Mouse (Mus musculus): ENCODE results near the gene Dnaja3. TPM values are rescaled to one million over a fixed set of nuclear protein-coding genes. Genes with fewer than 3 reads are reported as not detected.
A peak's percentile ranks its signal among the peaks of the same experiment; 100 is the strongest.
"Not testable (repeated sequence)": the region's sequence is repeated elsewhere in the genome, so short reads cannot be mapped to it uniquely, and the experiment has no call there.

The Dnaja3 gene
- polyA plus RNA-seq, 1 experiment = 72.9 TPM

DNA sequence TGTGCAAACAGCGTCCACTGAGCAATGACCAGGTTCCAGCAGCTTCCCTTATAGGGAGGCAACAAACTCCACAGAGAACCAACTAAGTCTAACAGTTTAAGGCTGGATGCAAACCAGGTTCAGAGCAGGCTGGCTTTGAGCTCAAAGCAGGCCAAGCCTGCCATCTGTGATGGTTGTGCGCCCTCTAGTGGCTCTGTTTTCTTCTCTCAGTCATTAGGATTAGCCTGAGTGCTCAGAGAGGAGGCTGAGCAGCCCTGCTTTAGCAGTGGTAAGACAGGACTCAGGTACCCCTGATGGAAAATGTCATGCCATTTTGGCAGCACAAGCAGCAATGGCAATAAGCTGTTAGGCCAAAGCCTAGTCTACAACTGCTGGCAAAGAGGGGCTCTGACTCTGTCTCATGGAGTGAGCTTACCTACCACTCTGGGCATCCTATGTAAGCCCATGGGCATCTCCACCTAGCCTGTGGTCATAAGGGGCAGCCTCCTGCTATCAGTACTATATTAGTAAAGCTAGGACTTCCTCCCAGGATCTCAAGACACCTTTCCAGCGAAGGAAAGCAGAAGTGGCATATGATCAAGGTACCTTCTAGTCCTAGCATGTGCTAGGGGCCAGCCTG, 27.5 kb downstream of the Dnaja3 start:
- Histone ChIP-seq H3K4me3 (ENCODE audit: insufficient read depth, low read depth, low read length) (no peak overlapping the region), H3K27ac (ENCODE audit: insufficient read depth, low read depth, low read length) (no peak overlapping the region), H3K4me1 (ENCODE audit: control insufficient read depth, insufficient read depth, low read length) (peaks cover 13% of the 10 kb centered on the region; the same call in 1 of the 2 replicates), H3K36me3 (ENCODE audit: control insufficient read depth, insufficient read depth, low read length) (peaks cover 1% of the 10 kb centered on the region; the same call in 1 of the 2 replicates), H3K27me3 (replicated peaks; ENCODE audit: control insufficient read depth, insufficient read depth, low read length) (no peaks in the 10 kb centered on the region)
- 33% methylated on average over 3 of the region's 3 CpGs for WGBS
- DNase-seq = peak; percentile 93
- TF ChIP-seq POLR2A (IDR thresholded peaks at IDR 0.05; ENCODE audit: low read depth, low read length) = no peak
- TF ChIP-seq CTCF (conservative IDR thresholded peaks at IDR 0.05; ENCODE audit: insufficient read depth, insufficient read length, low read depth, low read length) = peak; percentile 98

DNA sequence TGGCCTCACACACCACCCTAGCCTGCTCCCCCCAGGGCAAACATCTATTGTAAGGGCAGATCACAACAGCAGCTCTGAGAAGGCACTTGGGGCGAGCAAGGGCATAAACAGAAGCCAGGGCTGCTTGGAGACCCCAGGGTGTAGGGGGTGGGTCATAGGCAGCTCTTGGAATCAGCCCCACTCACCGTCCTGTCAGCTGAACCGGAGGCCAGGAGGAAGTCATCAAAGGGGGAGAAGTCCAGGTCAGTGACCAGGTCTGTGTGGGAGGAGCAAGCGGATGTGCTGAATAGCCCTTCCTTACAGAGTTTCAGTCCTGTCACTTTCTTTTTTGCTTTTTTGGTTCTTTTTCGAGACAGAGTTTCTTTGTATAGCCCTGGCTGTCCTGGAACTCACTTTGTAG, 30.5 kb downstream of the Dnaja3 start:
- H3K4me1 ChIP-seq (ENCODE audit: control insufficient read depth, insufficient read depth, low read length) = peaks cover 13% of the 10 kb centered on the region; the same call in 1 of the 2 replicates
- H3K27ac ChIP-seq (ENCODE audit: insufficient read depth, low read depth, low read length) = 0 out of 2 replicates have a peak overlapping the region, but pooled peaks have one; percentile 25
- TF ChIP-seq POLR2A (IDR thresholded peaks at IDR 0.05; ENCODE audit: low read depth, low read length) (no peak), CTCF (conservative IDR thresholded peaks at IDR 0.05; ENCODE audit: insufficient read depth, insufficient read length, low read depth, low read length) (no peak)
- no peak overlapping the region for H3K4me3 ChIP-seq (ENCODE audit: insufficient read depth, low read depth, low read length)
- peak; percentile 61 for DNase-seq
- H3K36me3 ChIP-seq (ENCODE audit: control insufficient read depth, insufficient read depth, low read length) = 0 out of 2 replicates have a peak, but pooled peaks cover 3% of the 10 kb centered on the region
- WGBS = 52% methylated on average over 5 of the region's 5 CpGs
- no peaks in the 10 kb centered on the region for H3K27me3 ChIP-seq (replicated peaks; ENCODE audit: control insufficient read depth, insufficient read depth, low read length)

DNA sequence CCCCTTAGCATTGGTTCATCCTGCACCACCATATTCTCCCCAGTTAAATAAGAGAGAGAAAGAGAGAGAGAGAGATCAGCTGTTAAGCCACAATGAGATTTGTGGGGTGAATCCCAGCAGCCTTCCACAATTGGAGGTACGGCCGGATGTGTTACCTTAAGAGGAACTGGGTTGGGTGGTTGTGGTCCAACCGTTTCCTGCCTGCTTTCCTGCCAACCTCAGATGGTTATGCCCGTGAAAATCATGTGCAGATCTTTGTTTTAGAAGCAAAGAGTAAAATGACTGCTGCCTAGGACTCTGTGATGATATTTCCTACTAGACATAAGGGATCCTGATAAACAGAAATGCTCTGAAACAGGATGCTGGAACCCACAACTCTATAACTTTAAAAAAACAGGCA, 34.3 kb downstream of the Dnaja3 start:
- Histone ChIP-seq H3K4me3 (ENCODE audit: insufficient read depth, low read depth, low read length) (no peak overlapping the region), H3K27me3 (replicated peaks; ENCODE audit: control insufficient read depth, insufficient read depth, low read length) (no peaks in the 10 kb centered on the region), H3K36me3 (ENCODE audit: control insufficient read depth, insufficient read depth, low read length) (0 out of 2 replicates have a peak, but pooled peaks cover 4% of the 10 kb centered on the region), H3K27ac (ENCODE audit: insufficient read depth, low read depth, low read length) (no peak overlapping the region), H3K4me1 (ENCODE audit: control insufficient read depth, insufficient read depth, low read length) (peaks cover 9% of the 10 kb centered on the region; the same call in 1 of the 2 replicates)
- 70% methylated on average over 4 of the region's 4 CpGs for WGBS
- TF ChIP-seq CTCF (conservative IDR thresholded peaks at IDR 0.05; ENCODE audit: insufficient read depth, insufficient read length, low read depth, low read length) (no peak), POLR2A (IDR thresholded peaks at IDR 0.05; ENCODE audit: low read depth, low read length) (no peak)
- DNase-seq = no peak

DNA sequence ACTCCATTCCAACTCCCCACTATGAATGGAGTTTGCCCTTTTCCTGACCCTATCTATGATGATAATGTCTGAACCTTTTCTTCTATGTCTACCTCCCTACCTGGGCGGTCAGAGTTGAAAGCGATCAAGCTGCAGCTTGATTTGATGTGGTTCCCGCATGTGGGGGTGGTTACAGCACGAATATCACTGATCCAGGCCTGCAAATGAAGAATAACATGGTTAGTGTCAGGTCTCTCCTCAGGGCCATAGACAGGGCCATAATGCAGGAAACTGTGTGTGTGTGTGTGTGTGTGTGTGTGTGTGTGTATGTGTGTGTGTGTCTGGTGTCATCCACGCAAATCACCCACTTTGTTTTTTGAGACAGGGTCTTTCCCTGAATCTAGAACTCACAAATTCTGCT, 37.0 kb downstream of the Dnaja3 start:
- TF ChIP-seq POLR2A (IDR thresholded peaks at IDR 0.05; ENCODE audit: low read depth, low read length) (no peak), CTCF (conservative IDR thresholded peaks at IDR 0.05; ENCODE audit: insufficient read depth, insufficient read length, low read depth, low read length) (no peak)
- Histone ChIP-seq H3K4me1 (ENCODE audit: control insufficient read depth, insufficient read depth, low read length) (peaks cover 5% of the 10 kb centered on the region; the same call in 1 of the 2 replicates), H3K36me3 (ENCODE audit: control insufficient read depth, insufficient read depth, low read length) (0 out of 2 replicates have a peak, but pooled peaks cover 2% of the 10 kb centered on the region), H3K4me3 (ENCODE audit: insufficient read depth, low read depth, low read length) (no peak overlapping the region), H3K27me3 (replicated peaks; ENCODE audit: control insufficient read depth, insufficient read depth, low read length) (no peaks in the 10 kb centered on the region), H3K27ac (ENCODE audit: insufficient read depth, low read depth, low read length) (no peak overlapping the region)
- 94% methylated on average over 5 of the region's 5 CpGs for WGBS
- DNase-seq = no peak

DNA sequence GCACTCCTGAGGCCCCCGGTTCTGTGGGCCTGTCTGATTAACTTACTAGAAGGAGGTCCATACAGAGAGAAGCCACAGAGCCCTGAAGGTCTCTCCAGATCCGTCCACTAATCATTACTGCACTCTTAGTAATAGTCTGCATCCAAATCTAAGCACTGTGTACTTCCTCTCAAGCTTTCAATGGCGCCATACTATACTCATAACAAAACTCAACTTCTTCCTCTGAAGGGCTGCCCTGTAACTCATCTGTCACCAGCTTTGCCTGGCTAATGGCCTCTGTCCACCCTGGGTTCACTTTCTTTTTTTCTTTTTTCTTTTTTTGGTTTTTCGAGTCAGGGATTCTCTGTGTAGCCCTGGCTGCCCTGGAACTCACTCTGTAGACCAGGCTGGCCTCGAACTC, 38.3 kb downstream of the Dnaja3 start:
- 85% methylated on average over 5 of the region's 5 CpGs for WGBS
- TF ChIP-seq CTCF (conservative IDR thresholded peaks at IDR 0.05; ENCODE audit: insufficient read depth, insufficient read length, low read depth, low read length) (no peak), POLR2A (IDR thresholded peaks at IDR 0.05; ENCODE audit: low read depth, low read length) (no peak)
- 0 out of 2 replicates have a peak, but pooled peaks cover 2% of the 10 kb centered on the region for H3K36me3 ChIP-seq (ENCODE audit: control insufficient read depth, insufficient read depth, low read length)
- H3K27me3 ChIP-seq (replicated peaks; ENCODE audit: control insufficient read depth, insufficient read depth, low read length) = no peaks in the 10 kb centered on the region
- DNase-seq = no peak
- H3K27ac ChIP-seq (ENCODE audit: insufficient read depth, low read depth, low read length) = no peak overlapping the region
- peaks cover 8% of the 10 kb centered on the region; the same call in 1 of the 2 replicates for H3K4me1 ChIP-seq (ENCODE audit: control insufficient read depth, insufficient read depth, low read length)
- no peak overlapping the region for H3K4me3 ChIP-seq (ENCODE audit: insufficient read depth, low read depth, low read length)

DNA sequence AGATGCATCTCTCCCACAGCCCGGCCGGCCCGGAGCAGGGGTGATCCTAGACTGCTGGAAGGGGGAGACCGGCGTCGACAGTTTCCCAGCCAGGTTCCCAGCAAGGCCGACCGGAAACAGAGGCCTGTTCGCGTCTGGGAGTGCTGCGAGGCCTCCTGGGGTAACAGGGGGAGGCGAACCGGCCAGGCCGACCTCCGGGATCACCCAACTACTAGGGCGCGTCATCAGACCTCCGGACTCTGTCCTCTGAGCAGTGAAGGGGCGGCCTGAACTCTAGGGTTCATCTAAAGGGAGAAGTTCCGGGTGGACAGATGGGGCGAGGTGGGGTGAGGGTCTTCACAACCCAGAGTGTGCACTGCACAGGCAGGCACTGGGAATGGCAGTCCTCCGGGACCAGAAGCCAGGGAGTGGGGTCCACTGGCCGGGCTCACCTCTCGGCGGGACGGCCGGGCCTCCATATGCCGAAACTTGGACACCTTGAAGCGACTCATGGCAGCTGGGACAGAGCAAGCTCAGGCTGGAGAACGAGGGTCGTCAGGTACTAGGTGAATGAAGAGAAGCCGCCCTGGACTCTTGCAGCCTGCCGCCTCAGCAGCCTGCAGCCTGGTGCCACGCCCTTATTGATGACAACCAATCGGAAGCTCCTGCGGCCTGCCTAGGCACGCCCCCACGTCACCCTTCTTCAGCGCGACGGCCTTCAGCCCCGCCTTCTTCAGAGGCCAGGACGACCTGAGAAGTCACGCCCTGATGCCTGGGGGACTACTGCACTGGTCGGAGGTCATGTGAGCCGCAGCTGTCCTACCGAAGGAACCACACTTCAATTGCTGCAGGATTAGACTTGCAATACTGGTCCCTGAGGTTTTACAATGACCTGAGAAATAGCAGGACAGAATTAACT, 39.6 kb downstream of the Dnaja3 start, which contains the start of gene Coro7:
Gene Coro7 (minus strand): TSS at position 657 of the 898 bp plus-strand sequence.
- Histone ChIP-seq H3K27me3 (replicated peaks; ENCODE audit: control insufficient read depth, insufficient read depth, low read length) (no peaks in the 10 kb centered on the region), H3K36me3 (ENCODE audit: control insufficient read depth, insufficient read depth, low read length) (0 out of 2 replicates have a peak, but pooled peaks cover 2% of the 10 kb centered on the region), H3K27ac (ENCODE audit: insufficient read depth, low read depth, low read length) (peak within 1 kb of the TSS; percentile 49), H3K4me1 (ENCODE audit: control insufficient read depth, insufficient read depth, low read length) (peaks cover 10% of the 10 kb centered on the region; the same call in 1 of the 2 replicates), H3K4me3 (ENCODE audit: insufficient read depth, low read depth, low read length) (peak within 1 kb of the TSS; percentile 79)
- 1% methylated on average over 47 of the region's 47 CpGs for WGBS
- peak; percentile 97 for DNase-seq
- TF ChIP-seq POLR2A (IDR thresholded peaks at IDR 0.05; ENCODE audit: low read depth, low read length) (peak; percentile 48), CTCF (conservative IDR thresholded peaks at IDR 0.05; ENCODE audit: insufficient read depth, insufficient read length, low read depth, low read length) (no peak)

DNA sequence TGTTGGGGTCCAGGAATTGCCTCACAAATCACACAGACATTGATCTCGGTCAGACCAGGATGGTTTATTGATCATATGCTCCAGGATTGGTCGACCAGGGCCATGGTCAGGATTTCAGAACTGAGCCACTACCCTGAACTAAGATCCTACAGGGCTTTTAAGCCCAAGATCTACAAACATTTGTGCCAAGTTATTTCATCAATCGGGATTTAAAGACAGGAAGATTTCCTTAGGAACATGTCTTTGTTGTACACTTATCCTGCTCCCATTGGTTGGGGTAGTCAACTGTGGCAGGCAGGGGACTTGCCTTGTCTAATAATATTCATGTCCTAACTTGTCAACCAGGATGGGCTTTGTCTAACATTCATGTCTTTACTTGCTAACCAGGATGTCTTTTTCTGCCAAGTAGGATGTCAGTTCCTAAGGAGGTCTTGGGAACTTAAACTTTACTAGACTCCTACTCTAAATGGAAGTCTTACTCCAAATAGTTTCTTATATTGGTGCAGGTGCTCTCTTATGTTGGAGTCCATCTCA, 41.2 kb downstream of the Dnaja3 start:
- H3K4me3 ChIP-seq (ENCODE audit: insufficient read depth, low read depth, low read length); H3K36me3 ChIP-seq (ENCODE audit: control insufficient read depth, insufficient read depth, low read length); H3K27me3 ChIP-seq (replicated peaks; ENCODE audit: control insufficient read depth, insufficient read depth, low read length); DNase-seq; H3K27ac ChIP-seq (ENCODE audit: insufficient read depth, low read depth, low read length): not testable (repeated sequence)
- WGBS = 83% methylated on average over 3 of the region's 3 CpGs
- peaks cover 12% of the 10 kb centered on the region for H3K4me1 ChIP-seq (ENCODE audit: control insufficient read depth, insufficient read depth, low read length)

Data from kidney, adult 2 months (tissue).